Mouse (Mus musculus) megakaryocyte, embryonic 14.5 days (primary cell): Measurements from ENCODE around the gene Ahcyl1.
"Not testable (repeated sequence)": the region's sequence is repeated elsewhere in the genome, so short reads cannot be mapped to it uniquely, and the experiment has no call there.

Experiments
- FLI1 ChIP-seq: IDR thresholded peaks from 2 replicates; pipeline ENCODE4 v1.6.1; 2012; ENCODE audit warnings: low read length, inconsistent platforms, mixed read lengths
- GATA1 ChIP-seq: IDR thresholded peaks from 3 replicates; pipeline ENCODE4 v1.6.1; 2012; ENCODE audit warnings: mixed read lengths, low read length, inconsistent platforms, borderline replicate concordance

DNA sequence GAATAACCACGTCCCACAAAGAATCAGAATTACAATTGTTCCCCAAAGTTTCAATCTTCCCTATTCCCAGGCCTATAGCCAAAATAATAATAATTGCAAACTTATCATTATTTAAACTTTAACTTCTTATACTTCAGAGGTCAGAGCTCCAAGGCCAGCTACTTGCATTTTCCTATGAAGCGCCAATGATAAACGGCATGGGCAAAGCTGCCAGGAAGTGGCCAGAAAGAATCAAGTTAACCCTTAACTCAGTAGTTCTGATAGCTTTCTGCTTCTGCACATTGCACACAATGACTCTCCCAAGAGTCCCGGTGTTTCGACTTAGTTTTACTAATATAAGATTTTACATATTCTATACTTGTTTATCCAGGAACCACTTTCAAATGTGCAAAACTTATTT lies 46.1 kb downstream of the Ahcyl1 start:
- not testable (repeated sequence) for TF ChIP-seq GATA1, FLI1
